Mouse (Mus musculus): ENCODE results near the gene Trim61.
"Not testable (repeated sequence)": the region's sequence is repeated elsewhere in the genome, so short reads cannot be mapped to it uniquely, and the experiment has no call there.

Gene Trim61

GRCm38 (mm10) chr8:65018423-65018822, at the start of gene Trim61, which contains the start of gene Trim60:
TSS of gene Trim61 (minus strand) at chr8:65018523.
TSS of gene Trim60 (minus strand) at chr8:65018584.
- no peak for DNase-seq (ENCODE audit: low read depth, low spot score)

- DNase-seq (ENCODE audit: low read depth, low spot score) = no peak
Observed at GRCm38 (mm10) chr8:65067694-65068472, 49.6 kb upstream of the Trim61 start.

GRCm38 (mm10) chr8:65067031-65067430, 48.7 kb upstream of the Trim61 start:
- no peak for DNase-seq (ENCODE audit: low read depth, low spot score)

- no peak for DNase-seq (ENCODE audit: low read depth, low spot score)
Observed at GRCm38 (mm10) chr8:65065622-65066021, 47.3 kb upstream of the Trim61 start.

- no peak for DNase-seq (ENCODE audit: low read depth, low spot score)
Observed at GRCm38 (mm10) chr8:65064071-65064470, 45.7 kb upstream of the Trim61 start.

GRCm38 (mm10) chr8:65062195-65062594, 43.9 kb upstream of the Trim61 start:
- no peak for DNase-seq (ENCODE audit: low read depth, low spot score)

GRCm38 (mm10) chr8:65056722-65057121, 38.4 kb upstream of the Trim61 start:
- DNase-seq (ENCODE audit: low read depth, low spot score) = no peak

GRCm38 (mm10) chr8:65053968-65054367, 35.6 kb upstream of the Trim61 start:
- DNase-seq (ENCODE audit: low read depth, low spot score) = no peak

GRCm38 (mm10) chr8:65053554-65053953, 35.2 kb upstream of the Trim61 start:
- no peak for DNase-seq (ENCODE audit: low read depth, low spot score)

GRCm38 (mm10) chr8:65047801-65048200, 29.5 kb upstream of the Trim61 start:
- DNase-seq (ENCODE audit: low read depth, low spot score) = no peak

- no peak for DNase-seq (ENCODE audit: low read depth, low spot score)
Observed at GRCm38 (mm10) chr8:65047193-65047592, 28.9 kb upstream of the Trim61 start.

GRCm38 (mm10) chr8:65046565-65046964, 28.2 kb upstream of the Trim61 start:
- no peak for DNase-seq (ENCODE audit: low read depth, low spot score)

GRCm38 (mm10) chr8:65037117-65037533, 18.8 kb upstream of the Trim61 start, which contains the start of gene Apela:
TSS of gene Apela (minus strand) at chr8:65037336.
- DNase-seq (ENCODE audit: low read depth, low spot score) = no peak

GRCm38 (mm10) chr8:65034136-65034535, 15.8 kb upstream of the Trim61 start:
- DNase-seq (ENCODE audit: low read depth, low spot score) = no peak

GRCm38 (mm10) chr8:65033056-65033455, 14.7 kb upstream of the Trim61 start:
- no peak for DNase-seq (ENCODE audit: low read depth, low spot score)

GRCm38 (mm10) chr8:65032107-65032506, 13.8 kb upstream of the Trim61 start:
- DNase-seq (ENCODE audit: low read depth, low spot score) = no peak

- DNase-seq (ENCODE audit: low read depth, low spot score) = no peak
Observed at GRCm38 (mm10) chr8:65030735-65031485, 12.6 kb upstream of the Trim61 start.

GRCm38 (mm10) chr8:65029776-65030175, 11.5 kb upstream of the Trim61 start:
- DNase-seq (ENCODE audit: low read depth, low spot score) = no peak

- no peak for DNase-seq (ENCODE audit: low read depth, low spot score)
Observed at GRCm38 (mm10) chr8:65028959-65029686, 10.8 kb upstream of the Trim61 start.

- peak; percentile 48 for DNase-seq (ENCODE audit: low read depth, low spot score)
Observed at GRCm38 (mm10) chr8:65022485-65022884, 4.2 kb upstream of the Trim61 start.

- DNase-seq (ENCODE audit: low read depth, low spot score) = not testable (repeated sequence)
Observed at GRCm38 (mm10) chr8:65007616-65008015, 10.7 kb downstream of the Trim61 start.

- DNase-seq (ENCODE audit: low read depth, low spot score) = no peak
Observed at GRCm38 (mm10) chr8:64998806-64999365, 19.4 kb downstream of the Trim61 start.

All from CD4-positive, CD25-positive, alpha-beta regulatory T cell, adult 2 months (primary cell).